Mouse (Mus musculus): Measurements from ENCODE around the gene Timm44. TPM values are rescaled to one million over a fixed set of nuclear protein-coding genes. Genes with fewer than 3 reads are reported as not detected.
"Not testable (repeated sequence)": the region's sequence is repeated elsewhere in the genome, so short reads cannot be mapped to it uniquely, and the experiment has no call there.

Timm44 gene
- total RNA-seq, 1 experiment from 2014 or later, result 142 TPM

DNA sequence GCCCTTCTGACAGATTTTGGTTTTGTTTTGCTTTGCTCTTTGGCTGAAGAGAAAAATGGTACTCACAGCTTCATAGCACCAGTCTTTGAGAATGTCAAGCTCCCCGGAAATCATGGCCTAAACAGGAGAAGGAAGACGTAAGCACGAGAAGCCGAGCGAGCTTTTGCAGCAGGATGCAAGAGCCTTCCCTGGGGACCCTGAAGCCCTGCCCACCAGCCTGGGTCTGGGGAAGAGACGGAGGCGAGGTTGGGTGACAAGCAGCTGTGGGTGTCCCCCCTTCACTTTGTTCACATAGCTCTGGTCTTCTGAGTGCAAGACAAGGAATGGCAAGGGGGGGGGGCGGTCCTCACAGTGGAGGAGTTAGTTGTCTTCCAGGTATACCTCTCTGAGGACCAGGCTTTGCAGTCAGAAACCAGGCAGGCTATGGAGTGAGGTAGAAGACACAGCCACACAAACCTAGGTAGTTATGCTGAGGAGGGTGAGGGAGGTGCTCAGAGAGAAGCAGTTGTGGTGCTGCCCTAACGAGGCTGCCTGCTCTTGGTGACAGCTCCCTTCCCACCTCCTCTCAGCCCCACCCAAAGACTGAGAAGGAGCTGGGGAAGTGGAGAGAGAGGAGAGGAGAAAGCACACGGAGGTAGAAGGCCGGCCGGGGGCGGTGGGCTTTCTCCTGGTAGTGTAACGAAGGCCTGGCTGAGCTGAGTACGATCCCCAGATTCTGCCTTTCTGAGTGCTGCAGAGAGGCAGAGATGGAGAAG, 10.4 kb downstream of the Timm44 start:
- DNase-seq, result no peak

DNA sequence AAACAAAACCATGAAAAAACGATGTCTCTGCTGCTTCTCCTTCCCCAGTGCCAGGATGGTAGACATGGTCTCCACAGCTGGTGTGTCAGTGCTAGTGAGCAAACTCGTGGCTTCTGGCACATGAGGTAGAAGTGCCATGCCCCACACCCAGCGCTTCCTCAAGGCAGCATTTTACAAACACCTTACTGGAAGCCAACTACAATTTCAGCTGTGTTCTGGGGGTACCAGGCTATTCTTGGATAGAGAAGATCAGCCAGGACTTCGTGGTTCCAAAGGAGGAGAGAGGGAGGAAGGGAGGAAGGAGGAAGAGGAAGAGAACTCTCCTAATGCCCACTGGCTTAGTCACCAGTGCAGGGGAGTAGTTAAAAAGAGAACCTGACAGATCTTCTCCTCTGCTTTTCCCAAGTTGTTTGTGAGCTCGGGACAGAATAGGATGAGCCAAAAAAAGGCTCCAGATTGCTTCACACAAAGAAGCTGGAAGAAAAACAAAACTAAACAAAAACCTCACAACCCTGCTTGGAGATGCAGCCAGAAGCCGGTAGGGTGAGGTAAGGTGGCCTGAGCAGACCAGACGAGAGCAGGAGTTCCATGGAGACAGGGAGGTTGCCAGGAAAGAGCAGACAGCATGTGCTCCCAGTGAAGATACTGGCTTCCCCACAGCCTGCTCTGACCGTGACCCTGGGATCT, 12.5 kb downstream of the Timm44 start:
- no peak for DNase-seq

DNA sequence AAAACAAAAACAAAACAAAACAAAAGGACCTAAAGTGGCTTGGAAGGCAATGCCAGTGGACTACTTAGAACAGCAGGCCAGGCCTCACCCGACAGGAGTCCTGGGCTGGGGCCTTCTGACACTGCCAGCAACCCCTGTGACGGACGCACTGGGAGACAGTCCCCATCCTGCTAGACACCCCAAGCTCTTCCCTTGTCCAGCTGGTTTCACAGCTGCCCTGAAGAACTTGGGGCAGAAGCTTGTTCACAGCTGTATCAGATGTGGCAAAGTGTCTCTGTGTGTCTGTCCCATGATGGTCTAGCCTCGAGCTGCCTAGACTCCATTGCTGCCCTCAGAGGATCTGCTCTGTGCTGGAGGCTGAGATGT, 15.9 kb downstream of the Timm44 start:
- no peak for DNase-seq

DNA sequence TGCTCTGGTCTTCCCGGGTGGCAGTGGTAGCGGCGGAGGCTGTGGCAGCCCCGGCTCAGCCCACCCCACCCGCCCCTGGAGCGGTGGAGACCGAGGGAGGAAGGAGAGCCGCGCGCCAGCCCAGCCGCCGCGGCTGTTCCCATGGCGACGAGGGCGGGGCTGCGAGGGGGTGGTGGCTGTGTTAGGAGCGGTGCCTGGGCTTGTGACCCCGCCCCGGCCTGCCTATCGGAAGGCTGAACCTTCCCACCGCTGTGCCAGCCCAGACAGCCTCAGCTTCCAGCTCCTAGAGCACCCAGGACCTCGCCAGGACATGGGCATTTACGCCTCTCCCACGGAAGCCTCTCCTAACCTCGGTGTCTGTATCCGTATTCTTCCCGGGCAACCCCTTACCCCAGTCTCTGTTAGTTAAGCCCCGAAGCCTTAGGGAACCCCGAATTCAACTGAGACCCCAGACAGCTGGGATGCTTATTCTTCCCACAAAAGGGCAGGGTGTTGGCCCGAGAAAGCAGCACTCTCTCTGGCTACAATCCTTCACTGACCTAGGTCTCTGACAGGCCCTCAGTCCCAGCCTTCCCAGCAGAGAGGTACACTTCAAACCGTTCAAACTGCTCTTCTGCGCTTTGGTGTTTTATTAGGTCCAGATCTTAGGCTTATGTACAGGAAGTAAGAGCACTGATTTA, 16.4 kb downstream of the Timm44 start, which contains the start of gene Ctxn1:
Gene Ctxn1, minus strand, starts transcription at position 150 of the 680 bp plus-strand sequence.
- DNase-seq, result peak; percentile 98

DNA sequence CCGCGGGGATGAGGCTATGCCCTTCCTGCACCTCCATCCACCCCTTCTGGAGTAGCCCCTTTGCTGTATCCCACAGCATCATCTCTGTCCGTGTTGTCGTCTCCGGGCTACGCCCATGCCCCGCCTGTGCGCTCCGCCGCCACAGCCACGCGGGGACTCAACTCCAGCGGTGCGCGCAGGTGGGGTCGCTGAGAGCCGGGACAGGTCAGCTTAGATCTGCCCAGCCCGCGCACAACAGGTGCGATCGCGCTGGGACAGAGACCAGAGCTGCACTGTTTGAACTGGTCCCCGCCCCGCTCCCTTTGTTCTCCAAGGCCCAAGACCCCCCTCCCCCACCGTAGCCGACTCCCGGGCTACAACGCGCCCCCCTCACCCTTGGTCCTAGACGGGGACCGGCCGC, 17.0 kb downstream of the Timm44 start:
- peak; percentile 67 for DNase-seq

DNA sequence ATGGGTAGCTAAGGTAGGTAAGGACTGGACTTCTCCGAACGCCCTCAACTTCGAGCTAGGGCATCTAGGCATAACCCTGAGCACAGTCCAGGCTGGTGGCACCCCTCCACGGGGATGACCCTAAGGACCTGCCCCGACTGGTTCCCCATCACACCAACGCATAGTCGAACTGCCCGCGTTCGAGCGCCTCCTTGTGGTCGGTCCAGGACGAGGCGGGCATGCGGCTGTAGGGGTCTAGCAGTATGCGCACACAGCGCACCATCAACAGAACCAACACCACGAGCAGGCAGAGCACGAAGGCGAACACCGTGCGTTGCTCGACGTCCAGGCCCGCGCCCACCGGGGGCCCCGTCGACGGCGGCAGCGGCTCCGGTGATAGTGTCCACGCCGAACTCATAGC, 17.5 kb downstream of the Timm44 start:
- DNase-seq, result peak; percentile 90

DNA sequence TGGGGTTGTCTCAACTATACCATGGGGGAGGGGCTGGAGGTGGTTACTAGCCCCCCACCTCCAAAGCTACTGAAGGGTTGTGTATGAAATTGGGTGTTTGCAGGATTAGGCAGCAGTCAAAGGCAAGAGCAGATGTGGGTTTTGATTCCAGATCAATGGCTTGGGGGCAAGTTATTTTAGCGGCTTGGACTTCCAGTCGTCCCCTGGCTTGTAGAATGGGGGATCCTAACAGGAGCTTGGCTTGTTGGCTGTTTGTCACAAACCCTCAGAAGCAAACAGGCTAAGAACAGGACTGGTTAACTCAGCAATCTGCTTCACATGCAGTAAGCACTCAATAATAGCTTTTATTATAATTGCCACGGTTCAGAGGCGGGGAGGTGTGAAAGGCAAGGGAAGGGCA, 18.4 kb downstream of the Timm44 start:
- no peak for DNase-seq

DNA sequence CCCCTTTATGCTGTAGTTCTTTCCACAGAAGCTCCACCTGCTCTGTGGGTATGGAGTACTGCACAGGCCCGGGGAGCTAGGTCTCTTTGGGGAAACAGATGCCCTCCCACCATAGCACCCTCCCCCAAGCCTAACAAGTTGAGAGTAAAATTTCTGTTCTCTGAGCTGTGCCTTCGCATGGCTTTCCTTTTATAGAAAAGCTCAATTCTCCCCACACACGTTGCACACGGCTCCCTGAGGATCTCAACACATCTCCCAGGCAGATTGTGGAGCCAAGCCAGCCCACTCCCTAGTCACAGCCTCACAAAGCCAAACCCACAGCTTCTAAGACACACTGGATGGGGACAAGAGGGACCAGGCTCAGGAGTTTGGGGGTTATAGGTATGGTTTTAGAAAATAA, 18.8 kb downstream of the Timm44 start:
- DNase-seq, result no peak

DNA sequence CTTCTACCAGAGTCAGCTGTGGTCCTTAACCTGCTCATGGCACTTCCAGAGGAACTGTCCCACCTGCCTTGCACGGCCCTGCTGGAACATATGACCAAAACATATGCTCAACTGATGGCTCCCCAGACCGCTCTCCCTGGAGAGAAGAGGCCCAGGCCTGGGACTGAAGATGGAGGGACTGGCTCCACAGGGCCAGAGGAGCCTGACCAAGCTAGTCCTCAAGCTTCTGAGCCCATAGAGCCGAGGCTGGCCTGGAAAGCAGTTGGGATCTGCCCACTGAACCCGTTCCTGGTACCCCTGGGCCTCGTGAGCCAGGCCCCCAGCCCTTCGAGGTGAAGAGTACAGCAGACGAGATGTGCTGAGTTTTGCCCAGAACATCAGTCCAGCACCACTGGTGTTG, 20.2 kb downstream of the Timm44 start:
- DNase-seq, result not testable (repeated sequence)

DNA sequence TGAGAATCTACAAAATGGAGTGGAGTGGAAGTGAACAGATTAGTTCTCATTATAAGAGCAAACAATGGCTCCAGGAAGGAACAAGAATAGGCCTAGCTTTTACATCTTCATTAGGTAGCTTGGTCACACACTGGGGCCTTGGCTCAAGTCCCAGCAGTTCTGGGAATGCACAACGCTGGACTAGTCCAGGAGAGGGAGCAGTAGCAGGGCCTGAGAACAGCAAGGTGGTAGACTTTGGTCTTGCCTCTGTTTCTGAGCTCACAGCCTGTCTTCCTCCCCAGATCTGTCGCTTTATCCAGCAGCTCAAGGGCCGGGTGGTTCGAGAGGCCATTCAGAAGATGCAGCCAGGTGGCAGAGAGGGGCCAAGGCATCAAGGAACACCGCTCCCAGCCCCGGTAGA, 21.7 kb downstream of the Timm44 start:
- peak; percentile 77 for DNase-seq

DNA sequence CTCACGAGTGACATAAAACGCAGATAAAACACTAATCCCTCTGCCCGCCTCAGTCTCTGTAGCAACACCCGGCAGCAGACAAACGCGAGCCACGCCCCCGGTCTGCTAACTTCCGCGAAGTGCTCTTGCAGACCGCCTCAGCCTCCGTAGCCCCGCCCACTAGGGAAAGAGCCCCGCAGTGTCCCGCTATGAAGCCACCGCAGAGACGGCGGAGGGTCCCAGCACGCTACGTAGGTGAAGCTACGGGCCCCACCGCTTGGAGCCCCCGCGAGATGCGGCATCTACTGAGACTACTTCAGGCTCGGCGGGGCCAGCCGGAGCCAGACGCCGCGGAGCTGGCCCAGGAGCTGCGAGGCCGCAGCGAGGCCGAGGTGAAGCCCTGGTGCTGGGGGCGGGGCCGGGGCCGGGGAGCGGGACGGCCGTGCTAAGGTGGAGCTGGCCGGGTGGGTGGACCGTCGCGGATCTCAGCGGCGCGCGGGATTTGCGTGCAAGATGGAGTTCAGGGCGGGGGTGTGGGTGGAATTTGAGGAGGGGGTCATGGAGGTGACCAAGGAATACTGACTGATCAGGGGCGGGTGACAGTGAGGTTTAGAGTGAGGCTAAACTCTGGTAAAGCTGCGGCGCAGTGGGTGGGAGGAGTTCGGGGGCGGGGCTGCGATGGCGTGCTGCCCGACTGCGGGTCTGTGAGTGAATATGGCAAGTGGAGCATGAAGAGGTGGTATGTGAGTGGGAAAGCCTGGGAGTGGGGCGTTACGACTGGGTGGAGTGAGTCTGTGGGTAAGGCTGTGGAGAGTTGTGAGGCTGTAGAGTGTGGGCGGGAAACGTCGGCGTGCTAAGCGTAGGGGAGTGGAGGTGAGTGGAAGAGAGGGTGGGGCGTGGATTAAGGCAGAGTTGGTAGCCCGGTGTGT, 22.5 kb downstream of the Timm44 start, which contains the start of gene Snapc2:
Gene Snapc2, plus strand, starts transcription at position 147 of the 908 bp plus-strand sequence.
- DNase-seq, result peak; percentile 98

DNA sequence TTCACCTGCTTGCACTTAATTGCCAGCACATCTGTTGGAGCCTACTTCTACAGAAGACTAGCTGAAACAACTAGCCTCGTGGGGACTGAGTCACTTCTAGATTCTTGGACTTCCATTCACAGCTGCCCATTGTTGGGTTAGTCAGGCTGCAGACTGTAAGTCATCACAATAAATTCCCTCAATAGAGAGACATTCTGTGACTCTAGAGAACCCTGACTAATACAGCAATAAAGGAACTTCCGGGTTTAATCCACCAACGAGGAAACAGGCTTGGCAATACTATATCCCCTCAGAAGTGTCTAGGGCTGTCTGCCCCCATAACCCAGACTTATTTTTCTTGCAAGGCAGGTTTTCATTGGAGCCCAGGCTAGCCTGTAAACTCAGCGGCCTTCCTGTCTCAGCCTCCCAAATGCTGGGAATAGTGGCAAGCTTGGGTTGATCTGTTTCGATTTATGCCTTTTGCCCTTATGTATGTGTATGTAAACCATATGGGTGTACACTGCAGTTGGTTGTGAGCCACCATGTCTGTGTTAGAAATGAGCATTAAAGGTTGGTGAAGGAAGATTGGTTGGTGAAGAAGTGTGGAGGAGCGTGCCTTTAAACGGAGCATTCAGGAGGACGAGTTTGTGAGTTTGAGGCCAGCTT, 23.5 kb downstream of the Timm44 start:
- peak; percentile 29 for DNase-seq

DNA sequence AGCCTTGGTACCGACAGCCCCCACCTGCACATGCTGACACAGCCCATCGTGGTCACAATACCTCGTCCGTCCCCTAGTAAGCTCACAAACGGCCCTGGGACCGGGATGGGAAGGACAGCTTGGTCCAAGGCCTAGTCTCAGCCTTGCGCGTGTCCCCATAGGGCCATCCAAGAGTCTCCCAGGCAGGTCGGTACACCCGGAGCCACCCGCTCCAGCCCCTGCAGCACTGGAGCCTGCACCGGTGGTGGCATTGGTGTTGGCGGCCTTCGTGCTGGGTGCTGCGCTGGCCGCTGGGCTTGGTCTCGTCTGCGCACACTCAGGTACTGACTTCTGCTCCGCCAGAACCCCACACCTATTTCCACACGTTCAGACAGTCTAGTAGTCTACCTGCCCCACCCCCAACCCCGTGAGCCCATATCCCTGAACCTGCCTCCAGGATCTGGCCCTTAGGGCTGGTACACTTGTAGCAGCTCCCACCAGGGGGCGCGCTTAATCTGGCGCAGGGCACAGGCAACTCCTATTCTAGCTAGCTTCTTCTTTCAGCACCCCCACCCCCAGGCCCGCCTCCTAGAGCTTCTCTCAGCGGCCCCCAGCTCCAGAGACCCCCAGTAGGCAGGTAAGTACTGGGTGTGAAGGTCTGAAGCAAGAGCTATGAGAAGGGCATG, 25.3 kb downstream of the Timm44 start:
- DNase-seq, result peak; percentile 94

DNA sequence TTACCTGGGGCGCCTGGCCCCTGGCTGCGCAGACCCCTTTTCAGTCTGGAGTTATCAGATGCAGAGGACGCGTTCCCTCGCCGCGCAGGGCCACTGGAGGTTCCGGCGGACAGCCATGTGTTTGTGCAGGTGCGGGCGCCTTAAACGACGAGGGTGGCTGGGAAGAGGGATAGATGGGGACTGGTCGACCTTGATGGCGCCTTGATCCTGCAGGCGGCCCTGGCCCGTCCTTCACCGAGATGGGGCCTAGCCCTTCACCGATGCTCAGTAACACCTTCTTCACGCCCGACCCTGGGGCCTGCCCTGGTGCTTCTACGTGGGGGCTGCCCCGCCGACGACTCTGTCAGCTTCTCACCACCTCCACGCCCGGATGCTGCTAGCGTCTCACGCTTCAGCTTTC, 26.5 kb downstream of the Timm44 start:
- DNase-seq, result peak; percentile 76

DNA sequence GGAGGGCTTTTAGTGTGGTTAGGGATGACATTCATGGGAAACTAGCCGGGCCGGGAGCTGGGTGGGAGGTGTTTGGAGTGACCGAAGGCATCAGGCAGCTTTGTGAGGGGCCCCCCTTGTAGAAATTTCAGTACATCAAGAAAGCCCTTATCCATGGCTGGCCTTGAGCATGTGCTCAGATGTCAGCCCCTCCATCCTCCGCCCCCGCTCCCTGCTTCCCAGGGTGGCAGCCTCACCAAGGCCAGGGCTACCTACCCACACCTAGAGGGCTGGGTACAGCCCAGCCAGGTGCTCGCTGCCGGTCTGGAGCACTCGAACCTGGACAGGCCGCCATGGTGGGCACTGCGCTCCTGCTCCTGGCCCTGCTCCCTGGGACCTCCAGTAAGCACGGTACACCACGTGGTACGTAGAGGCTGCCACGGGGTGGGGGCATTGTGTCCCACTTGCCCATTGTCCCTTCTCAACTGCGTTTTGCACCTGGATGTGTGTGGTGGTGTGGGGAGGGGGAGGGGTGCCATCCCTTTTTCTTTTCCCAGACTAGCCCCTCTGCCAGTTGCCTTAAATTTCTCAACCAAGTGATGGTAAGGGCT, 27.7 kb downstream of the Timm44 start, which contains the start of gene Tgfbr3l:
Gene Tgfbr3l, plus strand, starts transcription at position 264 of the 590 bp plus-strand sequence.
- peak; percentile 53 for DNase-seq

DNA sequence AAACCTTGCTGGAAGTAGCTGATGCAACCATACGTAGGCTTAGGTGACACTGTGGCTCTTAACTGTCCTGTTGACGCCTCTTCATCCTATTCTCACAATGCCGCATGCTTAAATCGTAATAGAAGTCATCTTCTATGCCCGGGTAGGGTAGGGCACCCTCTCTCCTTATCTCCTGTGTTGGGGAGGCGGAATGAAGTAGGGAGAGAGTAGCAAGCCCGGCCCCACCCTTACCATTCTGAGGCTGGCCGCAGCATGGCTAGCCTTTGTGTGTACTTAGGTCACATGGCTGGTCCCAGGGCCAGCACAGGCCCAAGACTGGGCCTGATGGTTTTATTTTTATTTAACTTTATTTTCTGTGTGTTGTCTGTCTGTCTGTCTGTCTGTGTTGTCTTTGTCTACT, 28.5 kb downstream of the Timm44 start:
- DNase-seq, result no peak

DNA sequence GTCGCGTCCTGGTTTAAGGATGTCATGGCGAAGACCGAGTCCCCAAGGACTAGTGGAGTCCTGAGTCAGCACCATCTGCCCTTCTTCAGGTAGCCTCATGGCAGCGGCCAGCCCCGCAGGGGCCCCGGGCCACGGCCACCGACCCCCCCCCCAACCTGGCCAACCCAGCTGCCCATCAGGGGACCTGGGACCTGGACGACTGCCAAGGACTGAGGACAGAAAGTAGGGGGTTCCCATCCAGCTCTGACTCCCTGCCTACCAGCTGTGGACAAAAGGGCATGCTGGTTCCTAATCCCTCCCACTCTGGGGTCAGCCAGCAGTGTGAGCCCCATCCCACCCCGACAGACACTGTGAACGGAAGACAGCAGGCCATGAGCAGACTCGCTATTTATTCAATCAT, 30.0 kb downstream of the Timm44 start:
- DNase-seq, result peak; percentile 21

DNA sequence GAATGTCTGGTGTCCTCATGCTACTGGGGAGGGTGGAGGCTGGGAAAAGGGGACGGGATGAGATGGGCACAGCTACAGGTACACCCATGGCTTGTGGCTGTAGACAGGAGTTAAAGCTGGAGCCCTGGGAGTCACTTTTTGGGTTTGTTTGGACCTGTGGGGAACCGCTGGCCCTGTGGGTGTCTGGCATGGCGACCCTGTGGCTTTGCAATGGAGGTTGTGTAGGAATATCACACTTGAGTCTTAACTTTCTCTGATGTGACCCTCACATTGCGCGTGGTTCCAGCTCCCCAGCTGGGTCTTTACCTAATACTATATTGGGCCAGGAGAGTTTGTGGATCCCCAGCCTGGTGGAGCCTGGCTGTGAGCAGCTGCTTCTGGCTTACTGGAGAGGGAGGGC, 30.7 kb downstream of the Timm44 start:
- DNase-seq, result no peak

DNA sequence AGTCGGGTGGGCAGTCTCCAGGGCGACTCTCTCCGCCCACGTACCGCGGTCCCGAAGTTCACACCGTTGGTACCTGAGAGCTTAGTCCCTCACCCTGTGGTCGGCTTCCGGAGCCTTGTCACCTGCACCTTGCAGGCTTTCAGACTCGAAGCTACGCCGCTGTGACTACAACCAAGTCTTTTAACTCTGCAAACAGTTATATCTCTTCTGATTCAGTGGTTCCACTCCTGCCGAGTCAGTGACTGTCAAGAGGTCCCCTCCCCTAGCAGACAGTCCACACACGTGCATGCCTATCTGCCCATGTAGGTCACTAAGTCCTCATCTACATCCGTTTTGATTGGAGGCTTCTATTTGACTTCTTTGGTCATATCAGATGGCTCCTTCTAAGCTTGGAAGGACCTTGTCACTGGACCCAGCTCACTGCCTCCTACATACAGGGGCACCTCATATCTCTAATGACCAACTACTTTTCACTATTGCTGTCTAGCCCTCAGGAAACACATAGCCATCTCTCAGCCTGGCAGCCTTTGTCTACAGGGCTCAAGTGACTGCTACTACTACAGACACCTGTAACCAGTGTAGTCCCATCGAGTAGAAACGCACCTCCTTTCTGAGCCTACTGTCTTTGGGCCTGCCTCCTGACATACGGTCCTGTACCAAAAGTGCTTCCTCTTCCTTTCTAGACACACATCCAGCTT, 36.4 kb downstream of the Timm44 start:
- no peak for DNase-seq

Measured in adrenal gland, postnatal 14 days (tissue).